Mouse (Mus musculus): ENCODE results near the gene Gm12166. TPM values are rescaled to one million over a fixed set of nuclear protein-coding genes. Genes with fewer than 3 reads are reported as not detected.

Gene Gm12166
- polyA plus RNA-seq, 1 experiment, result 9.4 TPM

DNA sequence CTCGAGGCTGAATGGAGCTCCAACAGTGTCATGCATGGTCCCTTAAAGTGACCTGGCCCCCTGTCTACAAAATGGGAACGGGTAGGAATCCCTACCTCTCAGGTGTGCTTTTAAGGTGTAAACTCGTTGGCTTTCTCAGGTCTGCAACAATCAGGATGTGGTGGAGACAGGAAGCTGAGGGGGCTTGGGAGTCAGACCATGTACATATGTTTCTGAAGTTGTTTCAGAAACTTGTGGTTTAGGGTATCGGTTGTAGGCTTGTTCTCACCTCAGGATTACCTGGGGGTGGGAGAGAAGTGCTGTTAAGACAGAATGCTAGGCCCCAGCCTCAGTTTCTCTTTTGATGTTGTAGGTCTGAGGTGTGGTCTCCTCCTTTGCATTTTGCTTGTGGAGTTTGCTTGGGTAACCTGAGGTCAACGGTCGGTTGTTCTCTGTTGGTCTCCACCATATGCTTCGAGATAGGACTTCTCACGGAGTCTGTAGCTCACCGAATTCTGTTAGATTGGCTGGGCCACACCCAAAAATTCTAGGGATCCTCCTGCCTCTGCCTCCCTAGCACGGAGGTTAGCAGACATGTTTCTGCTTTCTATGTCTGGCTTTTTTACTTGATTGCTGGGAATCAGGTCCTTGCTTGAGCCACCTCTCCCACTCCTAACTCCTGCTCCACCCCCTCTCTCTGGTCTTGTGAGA is 38.1 kb upstream of the Gm12166 start:
- WGBS, result 55% methylated on average over 10 of the region's 10 CpGs
- H3K27me3 ChIP-seq (ENCODE audit: control insufficient read depth, insufficient read depth, low read length), result no peaks in the 10 kb centered on the region
- H3K4me1 ChIP-seq (ENCODE audit: control insufficient read depth, insufficient read depth, insufficient read length), result peaks cover 21% of the 10 kb centered on the region
- no peak for TF ChIP-seq CTCF (IDR thresholded peaks at IDR 0.05; ENCODE audit: extremely low read depth, insufficient read depth, insufficient read length, insufficient replicate concordance)
- TF ChIP-seq POLR2A (IDR thresholded peaks at IDR 0.05; ENCODE audit: low read depth, low read length), result no peak
- DNase-seq (ENCODE audit: low read depth in 1 of 2, low spot score in 2 of 2), result no peak
- peak overlapping the region; percentile 79 for H3K27ac ChIP-seq (ENCODE audit: insufficient read depth, low read length)
- peaks cover 1% of the 10 kb centered on the region; the same call in 1 of the 2 replicates for H3K36me3 ChIP-seq (ENCODE audit: control insufficient read depth, insufficient read depth, low read length)
- no peak overlapping the region for H3K4me3 ChIP-seq (ENCODE audit: extremely low read depth, insufficient read depth, insufficient read length)

DNA sequence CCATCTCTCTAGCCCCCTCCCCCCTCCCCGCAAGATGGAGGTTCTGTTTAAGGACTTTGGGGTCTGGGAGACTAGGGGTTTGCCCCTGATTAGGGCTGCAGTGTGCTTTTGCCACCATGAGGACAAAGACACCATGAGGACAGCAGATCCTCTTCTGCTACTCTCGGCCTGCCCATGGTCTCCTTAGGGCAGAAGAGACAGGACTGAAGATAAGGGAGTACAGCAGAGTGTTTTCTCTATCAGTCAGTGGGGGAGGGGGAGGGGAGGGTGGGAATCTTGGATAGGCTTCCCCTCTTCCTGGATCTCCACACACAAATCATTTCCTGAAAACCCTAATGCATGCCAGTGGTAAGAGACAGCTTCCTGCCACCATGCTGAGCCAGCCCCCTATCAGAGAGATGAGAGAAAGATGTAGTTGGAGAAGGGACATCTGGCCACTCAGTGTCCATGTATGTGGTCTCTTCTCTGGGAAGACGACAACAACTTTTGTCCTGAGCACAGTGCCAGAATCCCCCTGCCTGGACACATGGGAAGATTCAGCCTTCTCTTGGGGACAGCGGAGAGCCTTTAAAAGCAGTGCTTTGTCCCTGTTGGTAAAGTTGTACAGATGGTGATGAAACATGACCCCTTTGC is 37.1 kb upstream of the Gm12166 start:
- no peak for DNase-seq (ENCODE audit: low read depth in 1 of 2, low spot score in 2 of 2)
- H3K4me1 ChIP-seq (ENCODE audit: control insufficient read depth, insufficient read depth, insufficient read length), result peaks cover 22% of the 10 kb centered on the region
- peak overlapping the region; percentile 59 for H3K27ac ChIP-seq (ENCODE audit: insufficient read depth, low read length)
- no peak overlapping the region for H3K4me3 ChIP-seq (ENCODE audit: extremely low read depth, insufficient read depth, insufficient read length)
- no peaks in the 10 kb centered on the region for H3K27me3 ChIP-seq (ENCODE audit: control insufficient read depth, insufficient read depth, low read length)
- no peak for TF ChIP-seq POLR2A (IDR thresholded peaks at IDR 0.05; ENCODE audit: low read depth, low read length)
- TF ChIP-seq CTCF (IDR thresholded peaks at IDR 0.05; ENCODE audit: extremely low read depth, insufficient read depth, insufficient read length, insufficient replicate concordance), result no peak
- 0 out of 2 replicates have a peak, but pooled peaks cover 2% of the 10 kb centered on the region for H3K36me3 ChIP-seq (ENCODE audit: control insufficient read depth, insufficient read depth, low read length)
- 76% methylated on average over 4 of the region's 4 CpGs for WGBS

DNA sequence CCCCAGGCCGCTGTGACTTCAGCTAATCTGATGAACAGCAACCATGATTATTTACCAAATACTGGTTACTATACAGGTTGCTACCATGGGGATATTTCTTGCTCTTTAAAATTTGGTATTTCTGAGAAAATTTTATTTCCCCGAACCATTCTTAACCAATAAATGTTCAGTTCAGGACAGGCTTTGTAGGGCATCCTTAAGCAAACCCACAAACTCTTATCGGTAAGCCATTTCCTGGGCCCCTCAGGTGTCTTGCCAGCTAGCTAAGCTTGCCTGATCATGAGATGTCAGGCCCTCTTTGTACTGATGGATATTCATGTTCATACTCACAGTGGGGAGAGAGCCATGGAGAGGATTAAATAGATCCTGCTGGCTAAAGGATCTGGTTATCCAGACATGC is 34.3 kb upstream of the Gm12166 start:
- H3K36me3 ChIP-seq (ENCODE audit: control insufficient read depth, insufficient read depth, low read length), result peaks cover 4% of the 10 kb centered on the region; the same call in 1 of the 2 replicates
- H3K27me3 ChIP-seq (ENCODE audit: control insufficient read depth, insufficient read depth, low read length), result no peaks in the 10 kb centered on the region
- no peak for TF ChIP-seq CTCF (IDR thresholded peaks at IDR 0.05; ENCODE audit: extremely low read depth, insufficient read depth, insufficient read length, insufficient replicate concordance)
- no peak for TF ChIP-seq POLR2A (IDR thresholded peaks at IDR 0.05; ENCODE audit: low read depth, low read length)
- 62% methylated on average over 3 of the region's 3 CpGs for WGBS
- H3K4me3 ChIP-seq (ENCODE audit: extremely low read depth, insufficient read depth, insufficient read length), result no peak overlapping the region
- H3K4me1 ChIP-seq (ENCODE audit: control insufficient read depth, insufficient read depth, insufficient read length), result peaks cover 30% of the 10 kb centered on the region
- no peak for DNase-seq (ENCODE audit: low read depth in 1 of 2, low spot score in 2 of 2)
- H3K27ac ChIP-seq (ENCODE audit: insufficient read depth, low read length), result peak overlapping the region; percentile 75

DNA sequence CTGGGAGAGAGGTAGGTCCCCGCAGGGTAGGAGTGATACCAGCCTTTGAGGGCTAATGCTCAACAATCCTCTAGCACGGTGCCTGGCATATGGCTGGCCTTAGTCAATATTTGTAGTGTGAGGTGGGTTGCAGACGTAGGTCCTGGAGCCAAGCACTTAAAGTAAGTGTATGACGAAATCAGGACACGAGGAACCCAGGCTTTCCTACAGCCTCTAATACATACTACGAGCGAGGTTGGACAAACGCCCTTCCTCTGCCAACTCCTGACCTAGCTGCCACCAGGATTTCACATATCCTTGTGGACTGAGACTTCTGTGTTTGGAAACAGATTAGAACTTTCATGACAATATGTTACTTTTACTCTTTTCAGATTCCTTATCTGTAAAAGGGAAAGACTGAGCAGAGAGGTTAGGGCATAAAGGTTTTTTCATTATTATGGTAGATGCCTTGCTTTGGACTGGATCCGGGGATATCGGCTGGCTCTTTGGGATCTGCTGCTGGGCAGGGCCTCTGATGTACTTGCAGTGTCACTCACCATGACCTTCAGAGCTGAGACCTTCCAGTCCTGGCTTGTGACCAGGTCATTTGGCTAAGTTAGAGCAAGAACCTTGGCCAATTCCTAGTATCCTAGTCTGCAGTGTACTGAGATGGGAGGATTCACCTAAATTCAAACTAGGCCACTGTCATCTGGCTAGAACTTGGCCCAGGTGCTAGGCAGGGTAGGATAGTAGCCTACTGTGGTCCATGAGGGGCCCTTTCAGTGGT is 33.5 kb upstream of the Gm12166 start:
- Histone ChIP-seq H3K4me3 (ENCODE audit: extremely low read depth, insufficient read depth, insufficient read length) (no peak overlapping the region), H3K27ac (ENCODE audit: insufficient read depth, low read length) (peak overlapping the region; percentile 72), H3K36me3 (ENCODE audit: control insufficient read depth, insufficient read depth, low read length) (peaks cover 4% of the 10 kb centered on the region; the same call in 1 of the 2 replicates), H3K27me3 (ENCODE audit: control insufficient read depth, insufficient read depth, low read length) (no peaks in the 10 kb centered on the region), H3K4me1 (ENCODE audit: control insufficient read depth, insufficient read depth, insufficient read length) (peaks cover 26% of the 10 kb centered on the region)
- TF ChIP-seq POLR2A (IDR thresholded peaks at IDR 0.05; ENCODE audit: low read depth, low read length), result no peak
- TF ChIP-seq CTCF (IDR thresholded peaks at IDR 0.05; ENCODE audit: extremely low read depth, insufficient read depth, insufficient read length, insufficient replicate concordance), result no peak
- DNase-seq (ENCODE audit: low read depth in 1 of 2, low spot score in 2 of 2), result no peak
- 92% methylated on average over 10 of the region's 10 CpGs for WGBS

DNA sequence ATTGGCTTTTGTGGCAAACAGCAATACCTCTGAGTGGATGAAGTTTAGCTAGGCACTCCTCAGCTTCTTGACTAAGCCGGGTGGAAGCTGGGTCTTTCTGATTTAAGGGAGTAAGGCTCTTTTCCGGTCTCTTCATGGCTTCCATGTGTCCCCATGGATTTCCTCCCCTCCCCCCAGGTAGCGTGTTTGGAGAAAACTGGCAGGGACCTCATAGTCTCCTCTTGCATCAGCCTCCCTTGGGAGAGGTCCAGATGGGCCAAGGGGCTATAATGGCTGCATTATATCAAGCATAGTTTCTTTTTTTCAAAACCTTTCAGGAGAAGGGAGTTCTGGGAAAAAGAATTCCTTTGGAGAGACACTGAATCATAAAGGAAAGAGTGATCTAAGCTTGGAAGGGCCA is 32.4 kb upstream of the Gm12166 start:
- TF ChIP-seq CTCF (IDR thresholded peaks at IDR 0.05; ENCODE audit: extremely low read depth, insufficient read depth, insufficient read length, insufficient replicate concordance), result no peak
- TF ChIP-seq POLR2A (IDR thresholded peaks at IDR 0.05; ENCODE audit: low read depth, low read length), result no peak
- H3K4me3 ChIP-seq (ENCODE audit: extremely low read depth, insufficient read depth, insufficient read length), result no peak overlapping the region
- no peak for DNase-seq (ENCODE audit: low read depth in 1 of 2, low spot score in 2 of 2)
- peaks cover 4% of the 10 kb centered on the region; the same call in 1 of the 2 replicates for H3K36me3 ChIP-seq (ENCODE audit: control insufficient read depth, insufficient read depth, low read length)
- 81% methylated on average over 3 of the region's 3 CpGs for WGBS
- no peaks in the 10 kb centered on the region for H3K27me3 ChIP-seq (ENCODE audit: control insufficient read depth, insufficient read depth, low read length)
- H3K27ac ChIP-seq (ENCODE audit: insufficient read depth, low read length), result peak overlapping the region; percentile 47
- peaks cover 18% of the 10 kb centered on the region for H3K4me1 ChIP-seq (ENCODE audit: control insufficient read depth, insufficient read depth, insufficient read length)

DNA sequence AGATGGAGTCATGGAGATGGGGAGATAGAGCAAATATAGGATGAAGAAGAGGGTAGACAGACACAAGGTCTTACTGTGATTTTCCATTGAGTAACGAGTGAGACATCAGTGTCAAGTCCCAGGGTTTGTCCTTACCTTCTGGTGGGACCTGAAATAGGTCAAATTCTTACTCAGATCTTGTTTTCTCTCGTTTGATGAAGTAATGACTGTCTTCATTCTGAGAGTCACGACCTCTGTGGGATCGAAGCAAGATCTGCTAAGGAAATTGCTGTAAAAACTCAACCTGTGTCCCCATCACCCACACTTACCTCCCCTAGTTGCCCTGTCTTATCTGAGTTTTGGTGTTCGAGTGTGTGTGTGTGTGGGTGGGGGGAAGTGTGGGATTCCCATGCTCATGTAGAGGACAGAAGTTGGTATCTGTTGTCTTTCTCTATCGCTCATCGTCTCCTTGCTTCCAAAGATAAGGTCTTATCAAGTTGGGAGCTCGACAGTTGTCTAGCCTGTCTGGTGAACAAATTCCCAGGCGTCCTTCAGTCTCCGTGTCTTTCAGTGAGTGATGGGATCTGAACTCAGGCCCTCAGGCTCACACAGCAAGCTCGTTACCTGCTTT is 31.8 kb upstream of the Gm12166 start:
- Histone ChIP-seq H3K4me3 (ENCODE audit: extremely low read depth, insufficient read depth, insufficient read length) (no peak overlapping the region), H3K27ac (ENCODE audit: insufficient read depth, low read length) (peak overlapping the region; percentile 47), H3K27me3 (ENCODE audit: control insufficient read depth, insufficient read depth, low read length) (no peaks in the 10 kb centered on the region), H3K4me1 (ENCODE audit: control insufficient read depth, insufficient read depth, insufficient read length) (peaks cover 14% of the 10 kb centered on the region), H3K36me3 (ENCODE audit: control insufficient read depth, insufficient read depth, low read length) (peaks cover 4% of the 10 kb centered on the region; the same call in 1 of the 2 replicates)
- TF ChIP-seq CTCF (IDR thresholded peaks at IDR 0.05; ENCODE audit: extremely low read depth, insufficient read depth, insufficient read length, insufficient replicate concordance) (no peak), POLR2A (IDR thresholded peaks at IDR 0.05; ENCODE audit: low read depth, low read length) (no peak)
- WGBS, result 70% methylated on average over 11 of the region's 11 CpGs
- DNase-seq (ENCODE audit: low read depth in 1 of 2, low spot score in 2 of 2), result no peak
